Mouse (Mus musculus) testis, adult 2 months (tissue): Measurements from ENCODE around the gene Itpr3.

ENCODE experiments used
- CTCF ChIP-seq: fragments of 200-500 bp; IDR thresholded peaks from 2 replicates; pipeline ENCODE4 v1.5.1; 2012; ENCODE audit warnings: low read depth, mild to moderate bottlenecking, inconsistent platforms, low read length, moderate library complexity; ENCODE audit not compliant: control insufficient read depth, insufficient read depth, insufficient replicate concordance
- POLR2A ChIP-seq: fragments of 200-500 bp; IDR thresholded peaks from 2 replicates; pipeline ENCODE4 v1.6.1; 2012; ENCODE audit warnings: low read depth, mild to moderate bottlenecking, inconsistent platforms, low read length, moderate library complexity; ENCODE audit not compliant: control insufficient read depth

GRCm38 (mm10) chr17:27130246-27130645 lies 73.1 kb downstream of the Itpr3 start:
- no peak for TF ChIP-seq POLR2A
- TF ChIP-seq CTCF = no peak
